Mouse (Mus musculus): ENCODE data around the gene Agfg2.

Agfg2 gene

GRCm38 (mm10) chr5:137682526-137682925 is 2.0 kb downstream of the Agfg2 start:
- DNase-seq: no peak

GRCm38 (mm10) chr5:137679726-137680125 is 4.8 kb downstream of the Agfg2 start:
- no peak for DNase-seq

GRCm38 (mm10) chr5:137678736-137679135 is 5.8 kb downstream of the Agfg2 start:
- DNase-seq: no peak

GRCm38 (mm10) chr5:137677859-137678258 is 6.7 kb downstream of the Agfg2 start:
- no peak for DNase-seq

GRCm38 (mm10) chr5:137674786-137675185 is 9.7 kb downstream of the Agfg2 start:
- no peak for DNase-seq

- no peak for DNase-seq
Measured at GRCm38 (mm10) chr5:137673015-137673414, 11.5 kb downstream of the Agfg2 start.

GRCm38 (mm10) chr5:137672361-137672760 is 12.2 kb downstream of the Agfg2 start:
- no peak for DNase-seq

- no peak for DNase-seq
Measured at GRCm38 (mm10) chr5:137671443-137672240, 12.9 kb downstream of the Agfg2 start.

- DNase-seq: no peak
Measured at GRCm38 (mm10) chr5:137670240-137670639, 14.3 kb downstream of the Agfg2 start.

- no peak for DNase-seq
Measured at GRCm38 (mm10) chr5:137668971-137669370, 15.6 kb downstream of the Agfg2 start.

- DNase-seq: no peak
Measured at GRCm38 (mm10) chr5:137663057-137663456, 21.5 kb downstream of the Agfg2 start.

GRCm38 (mm10) chr5:137660064-137660688 is 24.4 kb downstream of the Agfg2 start:
- no peak for DNase-seq

- DNase-seq: peak; percentile 65
Measured at GRCm38 (mm10) chr5:137656977-137657376, 27.5 kb downstream of the Agfg2 start.

GRCm38 (mm10) chr5:137654746-137655145 is 29.8 kb downstream of the Agfg2 start:
- no peak for DNase-seq

- DNase-seq: no peak
Measured at GRCm38 (mm10) chr5:137653366-137653765, 31.2 kb downstream of the Agfg2 start.

GRCm38 (mm10) chr5:137652474-137652873 is 32.1 kb downstream of the Agfg2 start:
- peak; percentile 65 for DNase-seq

- DNase-seq: no peak
Measured at GRCm38 (mm10) chr5:137649669-137650571, 34.6 kb downstream of the Agfg2 start.

GRCm38 (mm10) chr5:137649251-137649650 is 35.3 kb downstream of the Agfg2 start:
- no peak for DNase-seq

- DNase-seq: no peak
Measured at GRCm38 (mm10) chr5:137647827-137648601, 36.5 kb downstream of the Agfg2 start.

GRCm38 (mm10) chr5:137645652-137646091 is 38.9 kb downstream of the Agfg2 start, which contains the start of gene Irs3:
TSS of gene Irs3 (minus strand) at chr5:137645714.
- no peak for DNase-seq

- DNase-seq: no peak
Measured at GRCm38 (mm10) chr5:137645091-137645651, 39.4 kb downstream of the Agfg2 start.

GRCm38 (mm10) chr5:137644484-137644883 is 40.0 kb downstream of the Agfg2 start:
- DNase-seq: no peak

All from right cerebral cortex, postnatal 4 days (tissue).